Mouse (Mus musculus): ENCODE results near the gene Urod. TPM values are rescaled to one million over a fixed set of nuclear protein-coding genes. Genes with fewer than 3 reads are reported as not detected.

Gene Urod
- polyA plus RNA-seq, 1 experiment from 2014 or later: 97.8 TPM

DNA sequence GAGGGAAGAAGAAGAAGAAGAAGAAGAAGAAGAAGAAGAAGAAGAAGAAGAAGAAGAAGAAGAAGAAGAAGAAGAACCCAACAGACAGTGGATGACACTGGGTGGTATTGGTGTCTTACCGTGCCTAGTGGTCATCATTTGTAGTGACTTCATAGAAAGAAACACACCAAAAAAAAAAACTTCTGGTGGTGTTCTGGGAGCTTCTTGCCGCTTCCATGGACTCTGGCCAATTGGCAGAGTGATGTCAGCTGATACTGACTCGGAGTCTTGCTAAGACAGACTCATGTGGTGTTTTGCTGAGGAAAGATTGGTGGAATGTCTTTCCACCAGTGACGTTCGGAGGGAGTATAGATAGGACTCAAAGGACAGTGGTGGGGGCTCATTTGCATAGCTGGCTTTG lies 16.0 kb upstream of the Urod start:
- no peak for DNase-seq (ENCODE audit: low spot score)
- 89% methylated on average over 5 of the region's 5 CpGs for WGBS
- no peaks in the 10 kb centered on the region for H3K9me3 ChIP-seq (replicated peaks)
- H3K4me1 ChIP-seq: no peaks in the 10 kb centered on the region
- no peak overlapping the region for H3K27ac ChIP-seq (replicated peaks)
- H3K36me3 ChIP-seq: no peaks in the 10 kb centered on the region
- H3K27me3 ChIP-seq (ENCODE audit: low read depth, poor library complexity, severe bottlenecking): no peaks in the 10 kb centered on the region
- no peak overlapping the region for H3K4me3 ChIP-seq

DNA sequence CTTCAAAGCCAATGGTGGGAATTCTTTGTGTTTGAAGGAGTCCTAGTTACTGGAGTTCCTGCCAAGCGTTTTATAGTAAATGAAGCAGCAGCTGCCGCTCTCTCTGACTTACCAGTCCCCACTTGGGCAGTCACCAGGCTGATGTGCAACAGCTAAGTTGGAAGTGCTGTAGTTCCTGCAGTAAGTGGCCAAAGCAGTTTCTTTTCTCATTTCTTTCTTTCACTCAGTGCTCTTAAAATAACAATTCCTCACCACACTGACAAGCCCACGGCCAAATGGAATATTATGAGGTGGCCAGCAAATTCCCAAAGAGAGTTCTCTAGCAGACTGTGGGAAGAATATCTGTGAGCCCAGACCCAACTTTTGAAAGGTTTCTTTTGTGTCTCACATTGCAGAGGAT lies 12.8 kb upstream of the Urod start:
- H3K4me1 ChIP-seq: peaks cover 10% of the 10 kb centered on the region
- no peak overlapping the region for H3K4me3 ChIP-seq
- H3K27ac ChIP-seq (replicated peaks): no peak overlapping the region
- no peaks in the 10 kb centered on the region for H3K9me3 ChIP-seq (replicated peaks)
- 76% methylated on average over 3 of the region's 3 CpGs for WGBS
- peaks cover 7% of the 10 kb centered on the region for H3K36me3 ChIP-seq
- peaks cover 11% of the 10 kb centered on the region; the same call in 1 of the 2 replicates for H3K27me3 ChIP-seq (ENCODE audit: low read depth, poor library complexity, severe bottlenecking)
- DNase-seq (ENCODE audit: low spot score): no peak

DNA sequence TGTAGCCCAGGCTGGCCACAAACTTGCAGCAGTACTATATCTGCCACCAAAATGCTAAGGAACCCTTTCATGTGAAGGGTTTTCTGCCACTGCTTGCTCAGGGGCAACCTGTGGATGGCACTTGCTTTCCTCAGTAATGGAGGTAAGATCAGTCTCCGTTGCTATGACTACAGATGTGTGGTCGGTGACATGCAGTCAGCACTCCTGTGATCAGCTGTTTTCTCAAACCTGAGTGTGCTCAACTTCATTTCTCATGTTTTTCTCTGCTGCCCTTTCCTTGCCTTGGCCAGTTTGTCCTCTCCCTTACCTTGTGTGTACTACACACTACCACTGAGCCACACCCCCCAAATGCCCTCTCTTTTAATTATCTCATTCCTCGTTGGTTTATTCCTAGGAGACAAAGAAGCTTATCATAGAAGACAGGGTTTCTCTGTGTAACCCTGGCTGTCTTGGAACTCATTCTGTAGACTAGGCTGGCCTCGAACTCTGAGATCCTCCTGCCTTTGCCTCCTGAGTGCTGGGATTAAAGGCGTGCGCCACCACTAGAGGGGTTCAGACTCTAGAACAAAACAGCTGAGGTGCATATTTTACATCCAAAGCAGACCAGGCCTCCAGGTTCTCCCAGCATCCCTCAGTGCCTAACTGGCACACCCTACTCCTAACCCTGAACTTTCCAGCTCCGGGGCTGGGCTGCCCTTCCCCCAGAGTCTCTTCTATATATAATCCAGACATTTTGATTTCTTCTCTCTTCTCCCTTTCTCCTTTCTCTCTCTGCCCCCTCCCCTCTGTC lies 11.6 kb upstream of the Urod start:
- Histone ChIP-seq H3K27ac (replicated peaks) (no peak overlapping the region), H3K4me1 (peaks cover 11% of the 10 kb centered on the region), H3K9me3 (replicated peaks) (no peaks in the 10 kb centered on the region), H3K27me3 (ENCODE audit: low read depth, poor library complexity, severe bottlenecking) (peaks cover 15% of the 10 kb centered on the region; the same call in 1 of the 2 replicates), H3K36me3 (peaks cover 7% of the 10 kb centered on the region), H3K4me3 (no peak overlapping the region)
- 77% methylated on average over 7 of the region's 7 CpGs for WGBS
- DNase-seq (ENCODE audit: low spot score): no peak

DNA sequence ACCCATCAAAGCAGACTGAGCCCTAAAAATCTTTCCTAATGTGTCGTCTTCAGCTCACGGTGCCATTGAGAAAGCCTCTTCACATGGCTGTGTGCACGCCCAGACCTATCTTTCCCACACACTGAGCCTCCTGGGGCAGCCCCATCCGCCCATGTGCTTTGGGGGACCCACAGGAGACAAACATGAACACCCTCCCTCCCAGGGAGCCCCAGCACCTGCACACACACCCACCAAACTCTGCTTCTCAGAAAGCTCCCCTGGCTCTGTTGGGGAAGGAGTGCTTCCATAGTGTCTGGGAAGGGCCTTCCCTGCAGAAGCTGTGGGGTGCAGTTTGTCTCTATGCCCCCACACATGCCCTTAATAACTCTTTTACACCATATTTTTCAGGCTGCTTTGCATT lies 10.4 kb upstream of the Urod start:
- 88% methylated on average over 4 of the region's 4 CpGs for WGBS

DNA sequence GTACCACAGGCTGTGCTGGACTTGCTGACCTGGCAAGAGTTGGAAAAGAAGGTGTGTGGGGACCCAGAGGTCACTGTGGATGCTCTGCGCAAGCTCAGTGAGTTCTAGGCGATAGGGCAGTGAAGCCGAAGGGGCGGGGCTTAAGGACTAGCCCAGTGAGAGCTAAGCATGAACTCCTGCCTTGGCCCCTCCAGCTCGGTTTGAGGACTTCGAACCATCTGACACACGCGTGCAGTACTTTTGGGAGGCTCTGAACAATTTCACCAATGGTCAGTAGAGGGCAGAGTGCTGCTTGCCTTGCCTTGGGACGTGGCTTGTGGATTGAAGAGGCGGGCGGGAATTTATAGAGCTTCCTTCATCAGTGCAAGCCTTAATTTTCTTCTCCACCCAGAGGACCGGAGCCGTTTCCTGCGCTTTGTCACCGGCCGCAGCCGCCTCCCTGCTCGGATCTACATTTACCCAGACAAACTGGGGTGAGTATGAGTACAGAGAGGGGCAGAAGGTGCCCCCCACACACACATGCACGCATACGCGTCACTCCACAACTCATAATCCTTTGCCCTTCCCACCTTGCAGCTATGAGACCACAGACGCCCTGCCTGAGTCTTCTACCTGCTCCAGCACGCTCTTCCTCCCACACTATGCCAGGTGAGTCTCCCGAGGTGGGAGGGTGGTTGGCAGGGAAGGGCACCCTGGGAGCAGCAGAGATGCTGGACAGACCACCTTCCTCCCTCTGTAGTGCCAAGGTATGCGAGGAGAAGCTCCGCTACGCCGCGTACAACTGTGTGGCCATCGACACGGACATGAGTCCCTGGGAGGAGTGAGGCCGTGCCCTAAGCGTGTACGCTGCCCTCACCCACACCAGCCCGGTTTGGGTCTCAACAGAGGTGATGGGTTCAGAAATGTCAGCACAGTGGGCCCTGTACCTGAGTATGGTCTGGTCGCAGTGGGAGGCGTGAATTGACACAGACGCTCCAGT lies 8.6 kb upstream of the Urod start:
- Histone ChIP-seq H3K4me3 (no peak overlapping the region), H3K27me3 (ENCODE audit: low read depth, poor library complexity, severe bottlenecking) (peaks cover 15% of the 10 kb centered on the region; the same call in 1 of the 2 replicates), H3K9me3 (replicated peaks) (no peaks in the 10 kb centered on the region), H3K36me3 (peaks cover 29% of the 10 kb centered on the region), H3K4me1 (peaks cover 11% of the 10 kb centered on the region), H3K27ac (replicated peaks) (0 out of 2 replicates have a peak overlapping the region, but pooled peaks have one; percentile 14)
- WGBS: 57% methylated on average over 38 of the region's 38 CpGs
- peak; percentile 68 for DNase-seq (ENCODE audit: low spot score)

More for the DNA sequence above, 10.4 kb upstream of the Urod start:
- H3K9me3 ChIP-seq (replicated peaks): no peaks in the 10 kb centered on the region
- peaks cover 15% of the 10 kb centered on the region for H3K36me3 ChIP-seq
- H3K4me1 ChIP-seq: peaks cover 11% of the 10 kb centered on the region
- H3K4me3 ChIP-seq: no peak overlapping the region
- DNase-seq (ENCODE audit: low spot score): no peak
- peaks cover 15% of the 10 kb centered on the region; the same call in 1 of the 2 replicates for H3K27me3 ChIP-seq (ENCODE audit: low read depth, poor library complexity, severe bottlenecking)
- no peak overlapping the region for H3K27ac ChIP-seq (replicated peaks)

DNA sequence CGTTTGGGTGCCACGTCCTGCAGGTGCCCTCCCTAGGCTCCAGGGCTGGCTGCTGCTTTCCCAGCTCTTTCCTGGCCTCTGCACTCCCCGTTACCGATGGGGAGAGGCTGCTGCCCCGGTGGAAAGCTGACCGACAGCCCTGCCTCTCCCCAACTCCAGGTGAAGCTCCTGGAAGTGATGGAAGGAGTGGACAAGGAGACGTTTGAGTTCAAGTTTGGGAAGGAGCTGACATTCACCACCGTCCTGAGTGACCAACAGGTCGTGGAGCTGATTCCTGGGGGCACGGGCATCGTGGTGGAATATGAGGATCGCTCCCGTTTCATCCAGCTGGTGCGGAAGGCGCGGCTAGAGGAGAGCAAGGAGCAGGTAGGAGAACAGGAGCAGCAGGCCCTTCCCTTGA lies 7.7 kb upstream of the Urod start:
- H3K36me3 ChIP-seq: peaks cover 29% of the 10 kb centered on the region
- WGBS: 86% methylated on average over 16 of the region's 16 CpGs

DNA sequence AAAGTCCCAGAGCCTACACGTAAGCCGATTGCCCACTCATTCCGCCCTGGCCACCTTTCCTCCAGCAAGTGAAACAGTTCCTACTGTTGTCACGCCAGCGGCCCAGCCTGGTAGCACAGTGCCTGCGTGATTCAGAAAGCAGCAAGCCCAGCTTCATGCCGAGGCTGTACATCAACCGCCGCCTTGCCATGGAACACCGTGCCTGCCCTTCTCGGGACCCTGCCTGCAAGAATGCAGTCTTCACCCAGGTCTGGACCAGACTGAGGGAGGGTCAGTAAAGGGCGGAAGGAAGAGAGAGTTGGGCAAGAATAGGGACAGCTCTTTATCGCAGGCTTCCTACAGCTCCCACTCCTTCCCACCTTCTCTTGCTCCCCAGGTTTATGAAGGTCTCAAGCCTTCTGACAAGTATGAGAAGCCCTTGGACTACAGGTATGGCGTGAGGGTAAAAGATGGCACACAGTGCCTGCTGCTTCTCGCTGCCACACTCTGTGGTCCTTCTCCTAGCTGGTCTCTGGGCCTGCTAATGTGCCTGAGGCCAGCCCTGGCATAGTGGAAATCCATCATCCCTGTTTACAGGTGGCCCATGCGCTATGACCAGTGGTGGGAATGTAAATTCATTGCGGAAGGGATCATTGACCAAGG lies 5.4 kb upstream of the Urod start:
- Histone ChIP-seq H3K4me1 (peaks cover 30% of the 10 kb centered on the region), H3K9me3 (replicated peaks) (no peaks in the 10 kb centered on the region), H3K36me3 (peaks cover 29% of the 10 kb centered on the region), H3K27me3 (ENCODE audit: low read depth, poor library complexity, severe bottlenecking) (peaks cover 27% of the 10 kb centered on the region), H3K4me3 (no peak overlapping the region), H3K27ac (replicated peaks) (no peak overlapping the region)
- 95% methylated on average over 17 of the region's 17 CpGs for WGBS
- no peak for DNase-seq (ENCODE audit: low spot score)

More for the DNA sequence above, 7.7 kb upstream of the Urod start:
- peaks cover 17% of the 10 kb centered on the region for H3K27me3 ChIP-seq (ENCODE audit: low read depth, poor library complexity, severe bottlenecking)
- H3K4me1 ChIP-seq: peaks cover 11% of the 10 kb centered on the region
- H3K9me3 ChIP-seq (replicated peaks): no peaks in the 10 kb centered on the region
- DNase-seq (ENCODE audit: low spot score): no peak
- H3K27ac ChIP-seq (replicated peaks): no peak overlapping the region
- no peak overlapping the region for H3K4me3 ChIP-seq

DNA sequence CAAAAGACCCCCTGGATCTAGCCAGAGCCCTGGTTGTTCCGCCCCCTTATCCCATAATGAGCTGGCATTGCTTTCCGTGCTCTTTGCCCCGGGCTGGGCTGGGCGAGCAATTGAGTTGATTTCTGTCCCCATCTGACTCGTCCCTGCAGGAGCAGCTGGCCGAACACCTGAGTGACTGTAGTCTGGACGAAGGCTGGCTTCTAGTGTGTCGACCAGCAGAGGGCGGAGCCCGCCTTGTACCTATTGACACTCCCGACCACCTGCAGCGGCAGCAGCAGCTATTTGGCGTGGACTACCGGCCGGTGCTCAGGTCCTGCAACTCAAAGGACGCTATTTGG lies 1.6 kb upstream of the Urod start:
- H3K27ac ChIP-seq (replicated peaks): peak overlapping the region; percentile 81
- no peaks in the 10 kb centered on the region for H3K9me3 ChIP-seq (replicated peaks)
- WGBS: under 1% methylated on average over 16 of the region's 16 CpGs
- H3K27me3 ChIP-seq (ENCODE audit: low read depth, poor library complexity, severe bottlenecking): peaks cover 12% of the 10 kb centered on the region
- peaks cover 33% of the 10 kb centered on the region for H3K4me1 ChIP-seq
- peaks cover 28% of the 10 kb centered on the region for H3K36me3 ChIP-seq
- H3K4me3 ChIP-seq: peak overlapping the region; percentile 93
- peak; percentile 50 for DNase-seq (ENCODE audit: low spot score)

DNA sequence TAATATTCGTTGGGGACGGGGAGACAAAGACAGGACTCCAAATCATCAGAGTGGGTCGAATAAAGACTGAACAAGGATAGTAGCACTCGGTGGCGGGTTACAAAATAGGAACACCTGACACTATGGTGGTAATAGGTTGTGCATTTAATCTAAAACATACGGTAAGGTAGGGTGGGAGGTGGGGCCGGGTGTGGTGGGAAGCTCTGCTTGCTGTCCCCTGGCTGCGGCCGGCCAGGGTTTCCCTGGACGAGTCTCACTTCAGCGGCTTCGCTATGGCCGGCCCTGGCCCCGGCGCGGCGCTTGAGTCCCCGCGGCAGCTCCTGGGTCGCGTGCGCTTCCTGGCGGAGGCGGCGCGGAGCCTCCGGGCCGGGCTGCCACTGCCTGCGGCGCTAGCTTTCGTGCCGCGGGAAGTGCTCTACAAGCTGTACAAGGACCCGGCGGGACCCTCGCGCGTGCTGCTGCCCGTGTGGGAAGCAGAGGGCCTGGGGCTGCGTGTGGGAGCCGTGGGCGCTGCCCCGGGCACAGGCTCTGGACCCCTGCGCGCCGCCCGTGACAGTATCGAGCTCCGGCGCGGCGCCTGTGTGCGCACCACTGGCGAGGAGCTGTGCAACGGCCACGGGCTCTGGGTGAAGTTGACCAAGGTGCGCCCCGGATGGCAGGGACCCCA lies 1.1 kb upstream of the Urod start, which contains the start of gene Hectd3:
TSS of gene Hectd3 (plus strand) at position 187 of the 667 bp plus-strand sequence.
- Histone ChIP-seq H3K36me3 (peaks cover 31% of the 10 kb centered on the region), H3K27ac (replicated peaks) (peak within 1 kb of the TSS; percentile 81), H3K9me3 (replicated peaks) (no peaks in the 10 kb centered on the region), H3K4me3 (peak within 1 kb of the TSS; percentile 93), H3K4me1 (peaks cover 33% of the 10 kb centered on the region), H3K27me3 (ENCODE audit: low read depth, poor library complexity, severe bottlenecking) (peaks cover 12% of the 10 kb centered on the region)
- peak; percentile 77 for DNase-seq (ENCODE audit: low spot score)
- WGBS: under 1% methylated on average over 58 of the region's 58 CpGs

DNA sequence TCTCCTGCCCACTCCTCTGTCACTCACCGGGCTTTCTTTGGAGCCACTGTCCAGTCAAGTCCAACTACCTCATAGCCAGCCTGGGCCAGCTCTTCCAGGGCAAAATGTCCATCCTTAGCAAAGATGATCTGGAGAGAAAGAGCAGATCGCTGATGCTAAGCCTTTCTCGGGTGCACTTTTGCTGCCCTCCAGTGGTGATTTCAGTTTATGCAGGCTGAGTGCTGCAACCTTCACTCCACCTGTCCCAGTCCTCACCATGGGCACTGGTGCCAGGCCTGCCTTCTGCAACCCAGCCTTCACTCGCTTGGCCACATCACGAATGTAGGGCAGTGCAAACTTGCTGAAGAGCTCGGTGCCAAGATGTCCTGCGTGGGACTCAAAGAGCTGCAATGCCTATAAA lies 2.8 kb downstream of the Urod start:
- no peaks in the 10 kb centered on the region for H3K9me3 ChIP-seq (replicated peaks)
- H3K36me3 ChIP-seq: peaks cover 48% of the 10 kb centered on the region
- peak; percentile 75 for DNase-seq (ENCODE audit: low spot score)
- peaks cover 4% of the 10 kb centered on the region for H3K27me3 ChIP-seq (ENCODE audit: low read depth, poor library complexity, severe bottlenecking)
- peaks cover 30% of the 10 kb centered on the region for H3K4me1 ChIP-seq
- WGBS: 14% methylated on average over 7 of the region's 7 CpGs
- H3K27ac ChIP-seq (replicated peaks): no peak overlapping the region
- no peak overlapping the region for H3K4me3 ChIP-seq

DNA sequence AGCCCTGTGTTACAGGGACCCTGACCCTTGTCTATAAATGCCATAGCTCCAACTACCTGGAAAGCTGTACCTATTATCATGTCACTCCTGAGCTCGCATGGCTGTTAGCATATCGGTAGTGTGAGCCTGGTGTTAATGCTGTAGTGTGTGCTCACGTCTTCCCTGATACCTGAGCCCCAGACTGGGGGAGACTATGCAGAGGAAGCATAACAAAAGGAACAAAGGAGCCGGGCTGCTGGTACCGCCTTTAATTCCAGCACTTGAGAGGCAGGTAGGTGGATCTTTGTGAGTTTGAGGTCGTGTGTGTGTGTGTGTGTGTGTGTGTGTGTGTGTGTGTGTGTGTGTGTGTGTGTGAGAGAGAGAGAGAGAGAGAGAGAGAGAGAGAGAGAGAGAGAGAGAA lies 4.5 kb downstream of the Urod start:
- WGBS: 72% methylated on average over 6 of the region's 6 CpGs
- no peak overlapping the region for H3K27ac ChIP-seq (replicated peaks)
- peaks cover 64% of the 10 kb centered on the region for H3K36me3 ChIP-seq
- H3K4me3 ChIP-seq: no peak overlapping the region
- DNase-seq (ENCODE audit: low spot score): no peak
- no peaks in the 10 kb centered on the region for H3K27me3 ChIP-seq (ENCODE audit: low read depth, poor library complexity, severe bottlenecking)
- no peaks in the 10 kb centered on the region for H3K9me3 ChIP-seq (replicated peaks)
- H3K4me1 ChIP-seq: peaks cover 14% of the 10 kb centered on the region

DNA sequence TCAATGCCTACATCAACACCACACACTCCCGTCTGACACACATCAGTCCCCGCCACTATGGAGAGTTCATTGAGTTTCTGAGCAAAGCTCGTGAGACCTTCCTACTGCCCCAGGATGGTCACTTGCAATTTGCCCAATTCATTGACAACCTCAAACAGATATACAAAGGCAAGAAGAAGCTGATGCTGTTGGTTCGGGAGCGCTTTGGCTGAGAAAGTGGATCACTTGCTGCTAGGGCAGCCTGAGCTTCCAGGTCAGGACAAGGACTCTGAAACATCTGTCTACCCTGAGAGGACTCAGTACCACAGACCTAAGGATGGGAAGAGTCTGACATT lies 7.1 kb downstream of the Urod start:
- Histone ChIP-seq H3K4me1 (no peaks in the 10 kb centered on the region), H3K4me3 (no peak overlapping the region), H3K27me3 (ENCODE audit: low read depth, poor library complexity, severe bottlenecking) (no peaks in the 10 kb centered on the region), H3K27ac (replicated peaks) (no peak overlapping the region), H3K36me3 (peaks cover 75% of the 10 kb centered on the region), H3K9me3 (replicated peaks) (no peaks in the 10 kb centered on the region)
- WGBS: 83% methylated on average over 5 of the region's 5 CpGs
- DNase-seq (ENCODE audit: low spot score): no peak
